ENCODE assay signal across 28 mouse cellular contexts in genomic region chr12:9169008-9169407, GRCm38 (mm10).
A peak's percentile ranks its signal among the peaks of the same experiment; 100 is the strongest.
DNase-seq lines count a peak whose midpoint lies in the region; ATAC-seq and TF ChIP-seq lines count a peak whose summit lies in the region.
"Had no signal": no experiment of that assay in that cellular context is flagged by ENCODE, and none has a peak within 500 bp of the region (broad histone marks: within the 10 kb centered on the region; RNA-seq: fewer than 3 reads in every experiment).

No protein-coding gene starts in this region.

- H3K79me2 ChIP-seq in liver, adult 2 months (ENCODE audit: control insufficient read depth, insufficient read depth, low read length): no peaks in the 10 kb centered on the region

- TF ChIP-seq CTCF in liver, adult 2 months (IDR thresholded peaks at IDR 0.05; ENCODE audit: low read depth, low read length): no peak

- no peaks in the 10 kb centered on the region for H3K36me3 ChIP-seq in kidney, embryonic 14.5 days (ENCODE audit: control insufficient read depth, insufficient read depth, low read length)
- H3K36me3 ChIP-seq in liver, adult 2 months (ENCODE audit: control insufficient read depth, insufficient read depth, low read length): no peaks in the 10 kb centered on the region
- no peaks in the 10 kb centered on the region for H3K36me3 ChIP-seq in liver, embryonic 16.5 days (ENCODE audit: control insufficient read depth, insufficient read depth)
- H3K36me3 ChIP-seq in hindbrain, embryonic 16.5 days (ENCODE audit: control insufficient read depth, insufficient read depth, low read length): no peaks in the 10 kb centered on the region
- H3K36me3 ChIP-seq: embryonic facial prominence, embryonic 13.5 days; forebrain, embryonic 10.5 days; forebrain, embryonic 15.5 days; heart, embryonic 12.5 days; limb, embryonic 13.5 days had no signal

- H3K9me3 ChIP-seq in kidney, embryonic 14.5 days (ENCODE audit: control insufficient read depth, low read length): no peaks in the 10 kb centered on the region
- H3K9me3 ChIP-seq in liver, embryonic 16.5 days (replicated peaks; ENCODE audit: control insufficient read depth, low read length): no peaks in the 10 kb centered on the region
- no peaks in the 10 kb centered on the region for H3K9me3 ChIP-seq in hindbrain, embryonic 16.5 days (ENCODE audit: control insufficient read depth, low read length)
- H3K9me3 ChIP-seq: embryonic facial prominence, embryonic 13.5 days; forebrain, embryonic 10.5 days; forebrain, embryonic 15.5 days; heart, embryonic 12.5 days; limb, embryonic 13.5 days had no signal

- H3K27me3 ChIP-seq in kidney, embryonic 14.5 days (ENCODE audit: control insufficient read depth, insufficient read depth, low read length): no peaks in the 10 kb centered on the region
- no peaks in the 10 kb centered on the region for H3K27me3 ChIP-seq in liver, adult 2 months (ENCODE audit: control insufficient read depth, insufficient read depth, low read length)
- H3K27me3 ChIP-seq in liver, embryonic 16.5 days (ENCODE audit: control insufficient read depth, insufficient read depth, low read depth, low read length): no peaks in the 10 kb centered on the region
- no peaks in the 10 kb centered on the region for H3K27me3 ChIP-seq in hindbrain, embryonic 16.5 days (replicated peaks; ENCODE audit: control insufficient read depth, insufficient read depth, low read length)
- H3K27me3 ChIP-seq: forebrain, embryonic 15.5 days; heart, embryonic 12.5 days had no signal

- ATAC-seq in kidney, embryonic 14.5 days (ENCODE audit: low FRiP score, low TSS enrichment): no peak
- peak; percentile 73 for ATAC-seq in liver, embryonic 16.5 days (ENCODE audit: low read depth)
- ATAC-seq in hindbrain, embryonic 16.5 days: no peak
- no peak for ATAC-seq in inflammation-experienced regulatory T-cells, adult 6 months
- ATAC-seq: CD4-positive, CD25-positive, alpha-beta regulatory T cell, adult 4 months; forebrain, embryonic 15.5 days had no signal

- H3K4me1 ChIP-seq in kidney, embryonic 14.5 days (ENCODE audit: control insufficient read depth, insufficient read depth, low read length): no peaks in the 10 kb centered on the region
- H3K4me1 ChIP-seq in liver, adult 2 months (ENCODE audit: control insufficient read depth, insufficient read depth, low read length): peaks cover 5% of the 10 kb centered on the region
- no peaks in the 10 kb centered on the region for H3K4me1 ChIP-seq in liver, embryonic 16.5 days (ENCODE audit: control insufficient read depth, low read depth, low read length)
- H3K4me1 ChIP-seq in hindbrain, embryonic 16.5 days (ENCODE audit: control insufficient read depth, insufficient read depth, low read depth, low read length): no peaks in the 10 kb centered on the region
- H3K4me1 ChIP-seq: forebrain, embryonic 15.5 days; heart, embryonic 12.5 days had no signal

- H3K4me2 ChIP-seq in kidney, embryonic 14.5 days (replicated peaks; ENCODE audit: low read depth, low read length): no peak overlapping the region
- no peak overlapping the region for H3K4me2 ChIP-seq in liver, embryonic 16.5 days (ENCODE audit: low read depth, low read length)
- H3K4me2 ChIP-seq in hindbrain, embryonic 16.5 days (ENCODE audit: low read length): no peak overlapping the region
- H3K4me2 ChIP-seq: embryonic facial prominence, embryonic 13.5 days; forebrain, embryonic 15.5 days; heart, embryonic 12.5 days; hindbrain, embryonic 14.5 days; limb, embryonic 13.5 days; lung, embryonic 14.5 days had no signal

- WGBS in kidney, embryonic 14.5 days: 65% methylated on average over 3 of the region's 3 CpGs
- WGBS in liver, adult 2 months: 19% methylated on average over 3 of the region's 3 CpGs
- 40% methylated on average over 3 of the region's 3 CpGs for WGBS in liver, embryonic 16.5 days (ENCODE audit: insufficient replicate concordance)
- 89% methylated on average over 3 of the region's 3 CpGs for WGBS in hindbrain, embryonic 16.5 days

- H3K9ac ChIP-seq in kidney, embryonic 14.5 days (ENCODE audit: low read depth, low read length): no peak overlapping the region
- no peak overlapping the region for H3K9ac ChIP-seq in liver, adult 2 months (ENCODE audit: low read depth, low read length)
- H3K9ac ChIP-seq in liver, embryonic 16.5 days (ENCODE audit: low read depth, low read length): no peak overlapping the region
- no peak overlapping the region for H3K9ac ChIP-seq in hindbrain, embryonic 16.5 days (ENCODE audit: low read depth, low read length)
- H3K9ac ChIP-seq: embryonic facial prominence, embryonic 13.5 days; forebrain, embryonic 15.5 days; heart, embryonic 12.5 days; hindbrain, embryonic 14.5 days; limb, embryonic 13.5 days; lung, embryonic 14.5 days had no signal

- H3K4me3 ChIP-seq in kidney, embryonic 14.5 days (ENCODE audit: low read length): no peak overlapping the region
- no peak overlapping the region for H3K4me3 ChIP-seq in liver, adult 2 months (ENCODE audit: insufficient read depth, low read depth, low read length)
- H3K4me3 ChIP-seq in liver, embryonic 16.5 days (ENCODE audit: low read depth, low read length): no peak overlapping the region
- H3K4me3 ChIP-seq in hindbrain, embryonic 16.5 days (ENCODE audit: low read length): no peak overlapping the region
- H3K4me3 ChIP-seq: embryonic facial prominence, embryonic 13.5 days; forebrain, embryonic 10.5 days; forebrain, embryonic 15.5 days; gastrocnemius, adult 2 months; heart, adult 2 months; heart, embryonic 12.5 days; left cerebral cortex, adult 2 months; limb, embryonic 13.5 days had no signal

- DNase-seq in kidney, adult 11 months: peak; percentile 12
- DNase-seq in liver, adult 2 months (ENCODE audit: extremely low read depth, low read depth, low spot score): peak; percentile 82
- DNase-seq in liver: no peak
- DNase-seq: adrenal gland, postnatal 25 days; cerebellum, adult 11-12 months; cerebellum, adult 9-11 months; embryo, embryonic 11 days; gastrocnemius, adult 2 months; gastrocnemius, postnatal 36 days; heart, adult 2 months; lung, embryonic 14.5 days; lung, postnatal 14 days; midbrain, embryonic 14.5 days; thymus, adult 2 months; thymus, postnatal 36 days had no signal

- no peak for TF ChIP-seq POLR2A in liver, adult 2 months (IDR thresholded peaks at IDR 0.05; ENCODE audit: extremely low read depth, insufficient read depth, low read length)

- H3K27ac ChIP-seq in kidney, embryonic 14.5 days (ENCODE audit: low read depth, low read length): no peak overlapping the region
- H3K27ac ChIP-seq in liver, adult 2 months (replicated peaks; ENCODE audit: insufficient read depth, low read depth, low read length): no peak overlapping the region
- no peak overlapping the region for H3K27ac ChIP-seq in liver, embryonic 16.5 days (ENCODE audit: low read length)
- no peak overlapping the region for H3K27ac ChIP-seq in hindbrain, embryonic 16.5 days (ENCODE audit: low read depth, low read length)
- H3K27ac ChIP-seq: embryonic facial prominence, embryonic 13.5 days; forebrain, embryonic 10.5 days; forebrain, embryonic 15.5 days; gastrocnemius, adult 2 months; heart, adult 2 months; hindbrain, embryonic 14.5 days; kidney, postnatal 0 days; left cerebral cortex, adult 2 months; limb, embryonic 13.5 days had no signal
